Mouse (Mus musculus) megakaryocyte, adult 5-6 weeks (primary cell): ENCODE results near the gene Aldh3b2. TPM values are rescaled to one million over a fixed set of nuclear protein-coding genes. Genes with fewer than 3 reads are reported as not detected.

Experiments
- ATAC-seq: 2 replicates; pipeline ENCODE4 v1.8.0; 2016; ENCODE audit warnings: mild to moderate bottlenecking, inconsistent platforms; ENCODE audit not compliant: poor library complexity, severe bottlenecking
- total RNA-seq, 2 experiments: library from RNA; stranded (forward) in 1 of 2; stranded (reverse) in 1 of 2; fragments of 153-499, 151-499 nt in 1 of 2; fragments of 221-1000, 200-1000 nt in 1 of 2; gene quantifications; 2 replicates each; pipeline versions ENCODE4 v1.2.3 to v1.2.4; 2015 to 2017

Gene Aldh3b2
- total RNA-seq, 2 experiments from 2014 or later, result 0.18 to 0.55 TPM

GRCm38 (mm10) chr19:4005091-4005490 is 33.0 kb downstream of the Aldh3b2 start:
- ATAC-seq, result no peak

- ATAC-seq, result no peak
These were observed 33.8 kb downstream of the Aldh3b2 start for GRCm38 (mm10) chr19:4005971-4006370.

- no peak for ATAC-seq
These were observed 39.0 kb downstream of the Aldh3b2 start for GRCm38 (mm10) chr19:4011086-4011485.

- peak; percentile 99 for ATAC-seq
These were observed 40.4 kb downstream of the Aldh3b2 start, which contains the start of gene Ndufv1 for GRCm38 (mm10) chr19:4012432-4013022. Gene Ndufv1 (minus strand): TSS chr19:4012806.

GRCm38 (mm10) chr19:4013066-4013465 is 40.9 kb downstream of the Aldh3b2 start:
- ATAC-seq, result peak; percentile 9; the same call in 1 of the 2 replicates

- ATAC-seq, result no peak
These were observed 42.7 kb downstream of the Aldh3b2 start for GRCm38 (mm10) chr19:4014802-4015201.

GRCm38 (mm10) chr19:4015635-4016034 is 43.5 kb downstream of the Aldh3b2 start:
- ATAC-seq, result no peak

GRCm38 (mm10) chr19:4017921-4018587 is 45.9 kb downstream of the Aldh3b2 start:
- ATAC-seq, result no peak

- ATAC-seq, result peak; percentile 96
These were observed 46.8 kb downstream of the Aldh3b2 start for GRCm38 (mm10) chr19:4018743-4019583.

- ATAC-seq, result no peak
These were observed 51.1 kb downstream of the Aldh3b2 start for GRCm38 (mm10) chr19:4023185-4023584.

- ATAC-seq, result no peak
These were observed 55.4 kb downstream of the Aldh3b2 start for GRCm38 (mm10) chr19:4027576-4027975.

Other genes starting within 250 kb of the Aldh3b2 start
Only the 30 nearest of the 31 such genes appear.
- 25.8 and 28.5 TPM in 2 replicates for gene Kmt5b, start 204.9 kb upstream of the Aldh3b2 start, total RNA-seq (2015)
- 44.7 and 54.8 TPM in 2 replicates for gene Kmt5b, start 204.9 kb upstream of the Aldh3b2 start, total RNA-seq (2017)
- 15.9 and 18.9 TPM in 2 replicates for gene Chka, start 120.6 kb upstream of the Aldh3b2 start, total RNA-seq (2015)
- 19.2 and 22.0 TPM in 2 replicates for gene Chka, start 120.6 kb upstream of the Aldh3b2 start, total RNA-seq (2017)
- gene Tcirg1, start 65.2 kb upstream of the Aldh3b2 start, total RNA-seq (2015), result 197 and 207 TPM in 2 replicates
- 315 and 316 TPM in 2 replicates for gene Tcirg1, start 65.2 kb upstream of the Aldh3b2 start, total RNA-seq (2017)
- gene Ndufs8, start 59.6 kb upstream of the Aldh3b2 start, total RNA-seq (2015), result 213 and 215 TPM in 2 replicates
- 60.4 and 83.5 TPM in 2 replicates for gene Ndufs8, start 59.6 kb upstream of the Aldh3b2 start, total RNA-seq (2017)
- 47.3 and 48.1 TPM in 2 replicates for gene Aldh3b1, start 42.5 kb upstream of the Aldh3b2 start, total RNA-seq (2015)
- 104 TPM in 2 replicates for gene Aldh3b1, start 42.5 kb upstream of the Aldh3b2 start, total RNA-seq (2017)
- 242 and 258 TPM in 2 replicates for gene Unc93b1, start 37.1 kb upstream of the Aldh3b2 start, total RNA-seq (2015)
- 447 and 483 TPM in 2 replicates for gene Unc93b1, start 37.1 kb upstream of the Aldh3b2 start, total RNA-seq (2017)
- 1.4 and 2.7 TPM in 2 replicates for gene Aldh3b3, start 13.7 kb upstream of the Aldh3b2 start, total RNA-seq (2015)
- 2.4 TPM in 2 replicates for gene Aldh3b3, start 13.7 kb upstream of the Aldh3b2 start, total RNA-seq (2017)
- gene Acy3, start 14.2 kb downstream of the Aldh3b2 start, total RNA-seq (2015), result 0.51 and 0.62 TPM in 2 replicates
- not detected in 2 replicates for gene Acy3, start 14.2 kb downstream of the Aldh3b2 start, total RNA-seq (2017)
- gene Tbx10, start 20.4 kb downstream of the Aldh3b2 start, total RNA-seq (2015), result not detected in 2 replicates
- not detected in 2 replicates for gene Tbx10, start 20.4 kb downstream of the Aldh3b2 start, total RNA-seq (2017)
- 8.6 and 13.4 TPM in 2 replicates for gene Nudt8, start 28.3 kb downstream of the Aldh3b2 start, total RNA-seq (2015)
- 4.9 and 5.7 TPM in 2 replicates for gene Nudt8, start 28.3 kb downstream of the Aldh3b2 start, total RNA-seq (2017)
- 0.45 TPM in 1 of 2 replicates, not detected in the other for gene Gm49405, start 28.3 kb downstream of the Aldh3b2 start, total RNA-seq (2015)
- 0.28 and 1.2 TPM in 2 replicates for gene Gm49405, start 28.3 kb downstream of the Aldh3b2 start, total RNA-seq (2017)
- gene Doc2g, start 31.0 kb downstream of the Aldh3b2 start, total RNA-seq (2015), result 1.2 and 1.5 TPM in 2 replicates
- gene Doc2g, start 31.0 kb downstream of the Aldh3b2 start, total RNA-seq (2017), result 0.18 and 0.37 TPM in 2 replicates
- gene Ndufv1, start 40.5 kb downstream of the Aldh3b2 start, total RNA-seq (2015), result 82.1 and 103 TPM in 2 replicates
- gene Ndufv1, start 40.5 kb downstream of the Aldh3b2 start, total RNA-seq (2017), result 151 and 169 TPM in 2 replicates
- gene Gstp1, start 65.7 kb downstream of the Aldh3b2 start, total RNA-seq (2015), result 257 and 287 TPM in 2 replicates
- gene Gstp1, start 65.7 kb downstream of the Aldh3b2 start, total RNA-seq (2017), result 69.5 and 80.2 TPM in 2 replicates
- gene Gstp2, start 73.7 kb downstream of the Aldh3b2 start, total RNA-seq (2015), result 4.8 TPM in 1 of 2 replicates, not detected in the other
- gene Gstp2, start 73.7 kb downstream of the Aldh3b2 start, total RNA-seq (2017), result 1.8 TPM in 1 of 2 replicates, not detected in the other
- 3.0 and 5.0 TPM in 2 replicates for gene Gstp3, start 87.2 kb downstream of the Aldh3b2 start, total RNA-seq (2015)
- 4.0 and 4.5 TPM in 2 replicates for gene Gstp3, start 87.2 kb downstream of the Aldh3b2 start, total RNA-seq (2017)
- gene Cabp2, start 109.2 kb downstream of the Aldh3b2 start, total RNA-seq (2015), result not detected in 2 replicates
- gene Cabp2, start 109.2 kb downstream of the Aldh3b2 start, total RNA-seq (2017), result not detected in 2 replicates
- gene Cdk2ap2, start 124.9 kb downstream of the Aldh3b2 start, total RNA-seq (2015), result 245 and 277 TPM in 2 replicates
- 72.9 and 83.4 TPM in 2 replicates for gene Cdk2ap2, start 124.9 kb downstream of the Aldh3b2 start, total RNA-seq (2017)
- gene Pitpnm1, start 127.7 kb downstream of the Aldh3b2 start, total RNA-seq (2015), result 38.3 and 47.7 TPM in 2 replicates
- gene Pitpnm1, start 127.7 kb downstream of the Aldh3b2 start, total RNA-seq (2017), result 30.2 and 38.9 TPM in 2 replicates
- 111 and 139 TPM in 2 replicates for gene Aip, start 153.5 kb downstream of the Aldh3b2 start, total RNA-seq (2015)
- 72.5 and 76.7 TPM in 2 replicates for gene Aip, start 153.5 kb downstream of the Aldh3b2 start, total RNA-seq (2017)
- gene Gpr152, start 167.5 kb downstream of the Aldh3b2 start, total RNA-seq (2015), result not detected in 2 replicates
- gene Gpr152, start 167.5 kb downstream of the Aldh3b2 start, total RNA-seq (2017), result not detected in 2 replicates
- gene Cabp4, start 171.7 kb downstream of the Aldh3b2 start, total RNA-seq (2015), result 0.14 and 0.22 TPM in 2 replicates
- not detected in 2 replicates for gene Cabp4, start 171.7 kb downstream of the Aldh3b2 start, total RNA-seq (2017)
- 279 and 345 TPM in 2 replicates for gene Coro1b, start 176.3 kb downstream of the Aldh3b2 start, total RNA-seq (2015)
- gene Coro1b, start 176.3 kb downstream of the Aldh3b2 start, total RNA-seq (2017), result 142 and 161 TPM in 2 replicates
- gene Ptprcap, start 181.3 kb downstream of the Aldh3b2 start, total RNA-seq (2015), result 30.5 and 42.1 TPM in 2 replicates
- gene Ptprcap, start 181.3 kb downstream of the Aldh3b2 start, total RNA-seq (2017), result 43.9 and 44.8 TPM in 2 replicates
- gene Rps6kb2, start 191.0 kb downstream of the Aldh3b2 start, total RNA-seq (2015), result 21.0 and 26.7 TPM in 2 replicates
- gene Rps6kb2, start 191.0 kb downstream of the Aldh3b2 start, total RNA-seq (2017), result 21.0 and 25.0 TPM in 2 replicates
- gene Carns1, start 203.2 kb downstream of the Aldh3b2 start, total RNA-seq (2015), result 3.9 and 4.7 TPM in 2 replicates
- 1.3 and 2.0 TPM in 2 replicates for gene Carns1, start 203.2 kb downstream of the Aldh3b2 start, total RNA-seq (2017)
- 52.8 and 59.9 TPM in 2 replicates for gene Tbc1d10c, start 219.0 kb downstream of the Aldh3b2 start, total RNA-seq (2015)
- 21.5 and 33.5 TPM in 2 replicates for gene Tbc1d10c, start 219.0 kb downstream of the Aldh3b2 start, total RNA-seq (2017)
- 496 and 536 TPM in 2 replicates for gene Ppp1ca, start 219.7 kb downstream of the Aldh3b2 start, total RNA-seq (2015)
- 639 and 705 TPM in 2 replicates for gene Ppp1ca, start 219.7 kb downstream of the Aldh3b2 start, total RNA-seq (2017)
- gene Rad9a, start 229.3 kb downstream of the Aldh3b2 start, total RNA-seq (2015), result 32.8 and 36.7 TPM in 2 replicates
- gene Rad9a, start 229.3 kb downstream of the Aldh3b2 start, total RNA-seq (2017), result 21.4 and 22.8 TPM in 2 replicates
- 1.4 and 2.9 TPM in 2 replicates for gene Clcf1, start 241.9 kb downstream of the Aldh3b2 start, total RNA-seq (2015)
- gene Clcf1, start 241.9 kb downstream of the Aldh3b2 start, total RNA-seq (2017), result 0.40 and 2.2 TPM in 2 replicates